Mouse (Mus musculus) spleen, adult 2 months (tissue): Measurements from ENCODE around the gene Fam129c.

Experiments used
- CTCF ChIP-seq: fragments of 200-500 bp; IDR thresholded peaks from 2 replicates; pipeline ENCODE4 v1.5.1; 2011; ENCODE audit warnings: mild to moderate bottlenecking, inconsistent platforms; ENCODE audit not compliant: insufficient read depth, insufficient read length, insufficient replicate concordance; ENCODE audit errors: extremely low read depth
- POLR2A ChIP-seq: fragments of 200-500 bp; IDR thresholded peaks from 2 replicates; pipeline ENCODE4 v1.6.1; 2011; ENCODE audit warnings: low read depth, low read length, inconsistent platforms

GRCm38 (mm10) chr8:71597451-71597850, at the start of gene Fam129c:
- TF ChIP-seq CTCF (no peak), POLR2A (no peak)
